Mouse (Mus musculus): ENCODE results near the gene Cdk10. TPM values are rescaled to one million over a fixed set of nuclear protein-coding genes. Genes with fewer than 3 reads are reported as not detected.
A peak's percentile ranks its signal among the peaks of the same experiment; 100 is the strongest.
"Not testable (repeated sequence)": the region's sequence is repeated elsewhere in the genome, so short reads cannot be mapped to it uniquely, and the experiment has no call there.

Cdk10 gene
- total RNA-seq, 2 experiments from 2014 or later: 22.7 to 24.3 TPM

- DNase-seq (ENCODE audit: low spot score); intact Hi-C loops (cut with DNase I): not testable (repeated sequence)
Observed at GRCm38 (mm10) chr8:123230326-123230725, 5.7 kb downstream of the Cdk10 start.

DNA sequence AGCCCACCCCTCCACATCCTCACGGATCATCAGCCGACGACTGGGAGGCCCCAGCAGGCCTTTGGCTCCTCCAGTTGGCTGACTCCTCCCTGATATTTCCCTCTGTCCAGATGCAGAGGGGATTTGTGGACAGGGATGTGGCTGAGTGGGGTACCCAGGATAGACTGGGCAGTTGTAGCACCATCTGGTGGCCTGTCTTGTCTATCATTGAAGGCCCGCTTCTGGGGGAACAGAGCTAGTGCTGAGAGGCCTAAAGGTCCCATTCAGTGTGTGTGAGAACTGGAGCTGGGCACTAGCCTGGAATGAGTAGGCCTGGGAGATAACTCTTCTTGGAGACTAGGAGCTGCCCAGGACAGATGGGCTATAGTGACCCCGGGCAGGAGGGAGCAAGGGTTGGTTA is 7.1 kb downstream of the Cdk10 start:
- intact Hi-C loops (cut with DNase I): no loop called here

DNA sequence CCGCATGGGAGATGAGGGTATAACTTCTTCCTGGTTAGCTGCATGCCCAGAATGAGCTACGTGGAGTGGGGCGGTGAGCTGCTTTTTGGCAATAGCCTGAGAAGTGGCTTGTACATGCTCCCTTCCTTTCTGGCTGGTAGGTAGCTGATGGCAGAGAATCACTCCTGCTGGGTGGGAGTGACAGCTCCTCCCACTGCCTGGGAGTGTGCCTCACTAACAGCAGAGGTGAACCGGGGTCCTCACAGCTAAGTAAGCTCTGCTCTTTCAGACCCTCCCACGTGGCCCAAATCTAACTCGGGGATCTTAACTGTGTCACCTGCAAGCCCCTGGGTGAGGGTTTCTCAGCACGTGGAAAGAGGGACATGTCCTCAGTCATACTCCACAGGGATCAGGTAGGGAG is 7.9 kb downstream of the Cdk10 start:
- intact Hi-C loops (cut with DNase I): no loop called here
- no peak for DNase-seq (ENCODE audit: low spot score)

More for the DNA sequence above, 7.1 kb downstream of the Cdk10 start:
- no peak for DNase-seq (ENCODE audit: low spot score)

GRCm38 (mm10) chr8:123233300-123233699 is 8.7 kb downstream of the Cdk10 start:
- DNase-seq (ENCODE audit: low spot score): no peak
- intact Hi-C loops (cut with DNase I): no loop called here

GRCm38 (mm10) chr8:123233760-123234159 is 9.1 kb downstream of the Cdk10 start:
- DNase-seq (ENCODE audit: low spot score): no peak
- intact Hi-C loops (cut with DNase I): no loop called here

DNA sequence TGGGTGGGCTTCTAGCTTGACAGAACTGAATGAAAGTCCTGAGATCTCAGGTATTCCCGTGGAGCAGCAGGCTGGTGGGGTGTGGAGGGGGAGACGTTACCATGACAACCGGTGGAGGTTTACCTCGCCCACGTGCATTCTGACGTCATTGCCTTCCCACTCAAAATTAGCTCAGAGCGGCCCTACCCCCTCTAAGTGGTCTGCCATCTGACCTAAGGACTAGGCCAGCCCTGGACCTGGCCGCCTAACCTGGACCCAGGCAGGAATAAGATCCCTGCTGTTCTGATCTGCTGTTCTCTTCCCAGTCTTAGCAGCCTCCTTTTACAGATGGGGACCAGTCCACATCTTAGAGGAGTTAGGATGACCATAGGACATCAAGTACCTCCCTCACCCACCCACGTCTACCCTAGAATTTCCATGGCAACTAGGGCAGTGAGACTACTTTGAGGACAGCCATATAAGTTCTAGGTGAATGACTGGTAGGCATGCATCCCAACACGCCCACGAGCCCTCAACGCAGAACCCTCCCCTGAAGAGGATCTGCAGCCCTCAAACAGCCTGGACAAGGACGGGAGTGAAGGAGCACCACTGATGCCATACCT is 10.4 kb downstream of the Cdk10 start:
- intact Hi-C loops (cut with DNase I): no loop called here
- no peak for DNase-seq (ENCODE audit: low spot score)

DNA sequence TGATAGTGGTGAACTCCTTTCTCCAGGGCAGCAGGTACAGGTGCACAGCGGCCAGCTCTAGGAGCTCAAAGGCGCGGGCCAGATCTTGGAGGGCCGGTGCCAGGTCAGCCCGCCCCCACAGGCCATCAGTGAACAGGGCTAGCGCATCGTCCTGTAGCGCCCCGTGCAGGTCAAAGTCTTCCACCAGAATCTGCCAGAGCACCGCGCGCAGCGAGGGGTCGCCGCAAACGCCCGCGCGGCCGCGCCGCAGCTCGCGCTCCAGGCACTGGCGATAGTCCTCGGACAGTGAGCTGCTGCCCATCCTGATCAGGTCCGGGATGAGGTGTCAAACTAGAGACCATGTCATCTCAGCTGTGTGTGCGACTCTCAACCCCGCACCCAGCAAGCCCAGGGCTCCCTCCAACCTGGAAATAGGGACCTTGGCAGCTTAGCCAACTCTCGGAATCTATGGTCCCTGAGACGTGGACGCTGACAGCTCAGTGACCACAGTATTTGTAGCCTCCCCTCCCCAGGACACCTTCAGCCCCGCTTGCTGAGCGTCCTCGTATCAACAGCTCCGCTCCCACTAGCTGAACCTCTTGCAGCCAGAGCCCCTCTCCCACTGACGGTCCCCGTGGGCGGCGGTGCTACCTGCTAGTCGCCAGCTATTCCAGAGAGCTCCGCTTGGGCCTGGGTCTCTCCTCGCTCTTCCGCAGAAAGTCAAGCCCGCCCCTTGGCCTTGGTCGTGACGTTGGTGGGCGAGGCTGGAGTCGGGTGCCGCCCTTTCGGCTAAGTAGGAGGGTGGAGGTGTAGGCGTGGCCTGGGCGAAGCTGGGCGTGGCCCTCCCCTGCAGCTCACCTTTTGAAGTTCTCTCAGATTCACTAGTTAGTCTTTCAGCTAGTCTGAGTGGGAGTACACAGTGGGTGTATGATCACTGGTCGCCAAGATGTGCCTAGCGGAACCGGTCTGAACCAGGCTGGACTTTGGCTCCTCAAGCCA is 11.2 kb downstream of the Cdk10 start, which contains the start of gene Spata2l:
TSS of gene Spata2l (minus strand) at position 714 of the 978 bp plus-strand sequence.
- intact Hi-C loops (cut with DNase I): no loop called here
- peak; percentile 66 for DNase-seq (ENCODE audit: low spot score)

DNA sequence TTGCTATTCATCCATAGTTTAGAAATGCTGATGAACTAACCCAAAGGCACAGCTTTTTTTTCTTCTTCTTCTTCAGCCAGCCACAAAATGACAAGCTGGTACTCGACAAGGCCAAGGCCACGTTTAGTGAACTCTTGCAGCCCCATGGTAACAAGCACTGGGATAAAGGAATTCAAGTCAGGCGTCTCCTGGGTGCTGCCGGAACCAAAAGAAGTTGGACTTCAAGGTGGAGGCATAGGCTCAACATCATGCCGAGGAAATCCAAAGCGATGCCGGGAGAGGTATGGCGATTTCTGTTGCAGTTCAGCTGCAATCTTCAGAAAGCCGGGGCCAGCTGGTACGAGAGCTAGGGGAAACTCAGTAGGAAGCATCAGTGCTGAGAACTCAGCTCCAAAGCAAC is 14.8 kb downstream of the Cdk10 start:
- intact Hi-C loops (cut with DNase I): no loop called here
- DNase-seq (ENCODE audit: low spot score): no peak

DNA sequence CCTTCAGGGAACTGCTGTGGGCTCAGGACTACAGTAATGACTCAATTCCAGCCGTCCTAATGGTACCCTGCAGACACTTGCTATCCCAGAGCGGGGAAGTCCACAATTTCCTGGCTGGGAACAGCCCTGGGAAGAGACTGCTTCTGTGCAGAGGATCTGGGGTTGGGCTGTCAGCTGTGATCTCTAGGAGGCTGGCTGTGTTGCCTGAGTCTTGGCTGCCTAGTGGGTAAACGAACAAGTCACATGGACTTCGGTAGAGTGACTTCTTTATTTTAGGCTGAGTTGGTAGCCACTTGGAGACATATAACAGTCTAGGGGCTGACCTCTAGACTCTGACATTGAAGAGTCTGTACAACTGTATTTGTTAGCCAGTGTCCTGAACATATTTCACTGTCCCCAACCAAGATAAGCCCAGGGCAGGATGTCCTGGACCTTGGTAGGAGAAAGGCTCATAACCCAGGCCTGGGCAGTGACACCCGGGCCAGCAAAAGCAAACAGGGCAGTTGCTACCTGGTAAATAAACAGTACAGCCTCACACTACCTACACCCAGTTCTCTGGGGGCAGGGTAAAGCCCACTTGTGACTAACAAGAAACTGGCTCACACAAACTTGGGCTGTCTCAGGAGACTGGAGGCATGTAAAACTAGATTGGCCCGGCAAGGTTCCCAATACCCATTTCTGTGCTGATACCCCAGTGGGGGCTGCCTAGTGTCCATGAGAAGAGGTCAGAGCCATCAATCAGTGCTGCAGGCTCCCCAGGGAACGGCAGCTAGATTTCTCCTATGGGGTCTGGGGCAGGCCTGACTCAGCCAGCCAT is 17.7 kb downstream of the Cdk10 start:
- intact Hi-C loops (cut with DNase I): no loop called here
- DNase-seq (ENCODE audit: low spot score): no peak

DNA sequence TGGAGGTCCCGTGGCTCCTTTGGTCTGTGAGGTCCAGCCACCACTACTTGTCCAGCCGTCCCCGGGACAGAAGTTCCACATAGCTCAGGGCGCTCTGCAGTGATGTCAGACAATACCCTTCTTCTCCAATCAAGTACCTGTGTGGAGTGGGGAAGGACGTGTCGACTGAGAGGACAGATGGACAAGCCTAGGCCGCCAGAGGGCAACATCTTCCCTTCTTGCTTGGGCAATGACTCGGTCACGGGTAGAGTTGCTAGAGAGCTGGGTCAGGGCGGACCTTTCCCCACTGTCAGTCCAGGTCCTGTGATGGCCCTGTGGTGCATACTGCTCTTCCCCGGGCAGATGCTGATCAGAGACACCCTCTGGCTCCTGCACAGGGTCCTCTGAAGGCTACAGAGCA is 18.4 kb downstream of the Cdk10 start:
- intact Hi-C loops (cut with DNase I): no loop called here
- DNase-seq (ENCODE audit: low spot score): no peak

DNA sequence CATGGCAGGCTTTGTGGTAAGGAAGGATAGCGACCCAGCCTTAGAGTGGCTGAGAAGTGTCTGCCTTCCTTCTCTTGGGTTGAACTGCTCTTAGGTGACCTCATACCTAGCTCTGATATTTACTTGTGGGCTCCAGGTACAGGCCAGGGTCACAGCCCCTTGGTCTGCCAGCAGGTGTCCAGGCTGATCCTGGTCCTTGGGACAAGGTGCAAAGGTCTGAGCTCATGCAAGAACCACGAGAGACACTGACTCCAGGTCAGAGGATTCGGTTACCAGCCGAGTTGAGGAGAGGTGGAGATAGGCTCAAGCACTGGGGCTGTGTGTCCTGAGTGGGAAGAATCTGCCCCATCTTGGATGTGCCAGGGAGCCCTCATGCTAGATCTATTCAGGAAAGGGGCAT is 19.7 kb downstream of the Cdk10 start:
- intact Hi-C loops (cut with DNase I): no loop called here
- DNase-seq (ENCODE audit: low spot score): no peak

GRCm38 (mm10) chr8:123245543-123245942 is 20.9 kb downstream of the Cdk10 start:
- DNase-seq (ENCODE audit: low spot score): no peak
- intact Hi-C loops (cut with DNase I): no loop called here

DNA sequence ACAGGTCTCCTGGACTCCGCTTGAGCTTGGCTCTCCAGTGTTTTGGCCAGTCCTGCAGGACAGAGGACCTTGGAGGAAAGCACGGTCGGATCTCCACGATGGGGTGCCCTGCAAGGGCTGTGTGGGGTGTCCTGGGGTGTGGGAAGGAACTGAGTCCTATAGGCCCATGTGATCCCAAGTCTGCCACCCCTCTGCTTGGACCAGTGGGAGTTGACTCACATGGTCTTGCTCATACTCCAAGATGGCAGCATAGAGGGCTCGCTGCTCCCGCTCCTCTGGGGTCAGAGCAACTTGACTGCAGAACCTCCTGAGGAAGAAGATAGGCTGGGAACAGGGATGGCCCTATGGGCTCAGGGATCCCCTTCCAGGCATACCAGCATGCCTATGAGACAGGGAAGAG is 23.1 kb downstream of the Cdk10 start:
- no peak for DNase-seq (ENCODE audit: low spot score)
- intact Hi-C loops (cut with DNase I): no loop called here

DNA sequence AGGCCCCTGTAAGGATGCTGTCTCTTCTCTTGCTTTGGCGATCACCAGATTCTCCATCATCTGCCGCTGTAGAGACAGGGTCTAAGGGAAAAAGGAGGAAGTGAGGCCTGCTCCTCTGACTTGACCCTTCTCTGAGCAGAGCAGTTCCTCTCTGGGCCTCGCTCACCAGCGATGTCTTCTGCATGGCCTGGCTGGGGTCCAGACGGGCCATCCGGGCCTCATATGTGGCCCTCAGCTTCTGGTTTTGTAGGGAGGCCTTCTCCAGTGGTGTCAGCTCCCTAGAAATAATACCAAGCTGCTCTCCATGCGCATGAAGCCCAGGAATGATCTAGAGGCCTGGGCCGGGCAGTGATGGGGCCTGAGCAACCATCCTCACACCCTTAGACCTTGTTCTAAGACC is 24.0 kb downstream of the Cdk10 start:
- intact Hi-C loops (cut with DNase I): no loop called here
- DNase-seq (ENCODE audit: low spot score): no peak

DNA sequence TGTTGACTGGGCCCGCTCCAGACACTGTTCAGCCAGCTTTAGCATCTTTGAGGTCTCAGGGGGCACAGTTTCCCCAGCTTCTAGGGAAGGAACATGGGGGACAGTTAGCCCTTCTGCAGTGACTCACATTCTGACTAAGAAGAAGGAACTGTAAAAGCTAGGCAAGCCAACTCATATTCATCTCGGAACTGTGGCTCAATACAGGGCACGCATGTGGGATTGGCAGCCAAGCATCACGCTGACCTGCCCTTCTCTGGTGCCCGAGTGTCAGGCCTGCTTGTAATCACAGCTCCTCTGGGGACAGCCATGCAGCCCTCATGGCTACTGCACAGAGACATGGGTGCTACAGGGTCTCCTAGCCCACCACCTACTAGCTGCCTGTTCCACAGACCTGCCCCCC is 26.3 kb downstream of the Cdk10 start:
- intact Hi-C loops (cut with DNase I): loop anchor here (5.0 kb wide), 1 partner anchor 39 kb away; the partner anchor contains the start of genes Chmp1a and Spata33
- no peak for DNase-seq (ENCODE audit: low spot score)

DNA sequence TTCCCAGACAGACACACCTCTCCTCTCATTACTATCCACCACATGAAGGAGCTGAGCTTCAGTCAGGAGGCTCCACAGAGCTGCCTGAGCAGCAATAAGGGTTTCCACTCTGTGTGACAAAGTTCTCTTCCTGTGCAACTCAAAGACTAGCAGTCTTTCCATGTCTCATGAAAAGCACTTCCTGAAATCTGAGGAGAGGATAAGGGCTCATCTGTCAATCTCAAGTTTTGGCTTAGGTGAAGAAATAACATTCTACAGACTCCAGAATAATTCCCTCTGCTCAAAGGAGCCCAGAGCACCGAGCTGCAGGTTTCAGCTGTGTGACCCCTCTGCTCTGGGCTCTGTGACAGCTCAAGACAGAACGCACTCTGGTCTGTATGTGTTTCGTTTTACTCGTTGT is 28.3 kb downstream of the Cdk10 start:
- intact Hi-C loops (cut with DNase I): loop anchor here (5.0 kb wide), 1 partner anchor 41 kb away; the partner anchor contains the start of genes Chmp1a and Spata33

GRCm38 (mm10) chr8:123253451-123254098 is 28.9 kb downstream of the Cdk10 start:
- intact Hi-C loops (cut with DNase I): loop anchor here (5.0 kb wide), 1 partner anchor 41 kb away; the partner anchor contains the start of genes Chmp1a and Spata33
- no peak for DNase-seq (ENCODE audit: low spot score)

More for the DNA sequence above, 28.3 kb downstream of the Cdk10 start:
- no peak for DNase-seq (ENCODE audit: low spot score)

DNA sequence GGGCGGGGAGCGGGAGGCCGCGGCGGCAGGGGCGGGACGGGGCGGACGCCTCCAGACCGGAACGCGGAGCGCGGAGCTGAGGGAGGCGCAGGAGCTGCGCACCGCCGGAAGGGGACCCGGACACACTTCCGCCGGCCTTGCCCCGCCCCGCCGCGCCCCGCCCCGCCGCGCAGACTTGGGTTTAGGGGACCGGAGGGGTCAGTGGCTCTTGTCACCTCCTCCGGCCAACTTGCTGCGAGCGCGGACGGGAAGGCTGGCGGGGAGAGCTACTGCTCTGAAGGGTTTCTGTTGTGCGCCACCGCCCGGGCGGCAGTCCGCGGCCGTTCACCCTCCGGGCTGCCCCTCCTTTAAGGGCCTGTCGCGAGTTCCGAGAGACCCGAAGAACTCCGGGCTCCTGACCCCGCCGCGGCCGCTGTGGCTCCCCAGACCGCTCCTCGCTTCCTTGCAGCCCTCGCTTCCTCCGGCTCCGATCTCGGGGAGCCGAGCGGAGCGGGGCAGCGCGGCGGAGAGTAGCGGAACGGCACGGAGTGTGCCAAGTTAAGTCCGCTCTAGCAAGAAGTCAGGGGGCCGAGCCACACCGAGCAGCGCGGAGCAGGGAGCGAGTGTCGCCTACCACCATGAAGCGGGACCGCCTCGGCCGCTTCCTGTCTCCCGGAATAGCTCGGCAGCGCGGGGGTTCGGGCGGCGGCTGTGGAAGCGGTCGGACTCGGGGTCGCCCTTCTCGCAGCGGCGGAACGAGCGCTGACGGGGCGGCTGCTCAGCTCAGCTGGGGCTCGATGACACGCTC is 29.6 kb downstream of the Cdk10 start, which contains the start of the genes Zfp276 and Vps9d1:
TSS of gene Zfp276 (plus strand) at position 97 of the 787 bp plus-strand sequence.
TSS of gene Vps9d1 (minus strand) at position 250 of the 787 bp plus-strand sequence.
- DNase-seq (ENCODE audit: low spot score): peak; percentile 70
- intact Hi-C loops (cut with DNase I): loop anchor here (5.0 kb wide), 1 partner anchor 42 kb away; the partner anchor contains the start of genes Chmp1a and Spata33

Data from heart, postnatal 25 days (tissue).